Mouse (Mus musculus): Measurements from ENCODE around the gene Supt5. TPM values are rescaled to one million over a fixed set of nuclear protein-coding genes. Genes with fewer than 3 reads are reported as not detected.

The Supt5 gene
- polyA plus RNA-seq, 1 experiment = 109 TPM

DNA sequence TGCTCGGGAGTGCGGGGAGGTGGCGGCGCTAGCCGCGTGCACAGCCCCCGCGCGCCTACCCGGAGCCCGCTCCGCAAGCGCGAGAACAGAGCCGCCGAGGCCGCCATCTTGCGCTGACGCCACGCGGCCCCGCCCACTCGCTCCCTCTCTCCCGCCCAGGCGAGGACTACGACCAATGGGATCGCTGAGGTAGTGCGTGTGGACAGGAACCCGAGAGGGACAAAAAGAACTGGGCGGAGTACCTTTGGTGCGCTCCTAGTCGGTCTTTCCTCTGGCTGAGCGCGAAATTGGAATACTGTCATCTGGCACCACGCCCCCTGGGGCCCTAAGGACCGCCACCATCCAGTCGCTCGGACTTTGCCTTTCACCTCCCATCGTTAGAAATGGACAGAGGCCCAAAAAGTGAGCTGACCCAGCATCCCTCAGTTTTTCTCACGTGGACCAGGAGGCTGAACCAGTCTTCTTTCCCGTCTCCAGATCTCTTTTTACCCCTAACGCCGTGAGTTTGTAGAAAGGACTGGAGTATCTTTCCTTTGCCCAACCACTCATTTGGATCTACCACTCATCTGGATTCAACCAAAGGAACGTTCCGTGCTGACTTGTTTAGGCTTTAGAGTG is 26.5 kb downstream of the Supt5 start, which contains the start of gene Timm50:
Gene Timm50, minus strand, starts transcription at position 147 of the 618 bp plus-strand sequence.
- peaks cover 4% of the 10 kb centered on the region; the same call in 1 of the 2 replicates for H3K4me1 ChIP-seq (ENCODE audit: control insufficient read depth, insufficient read depth, low read length)
- peak; percentile 59; the same call in 1 of the 2 replicates for TF ChIP-seq POLR2A (IDR thresholded peaks at IDR 0.05; ENCODE audit: borderline replicate concordance, extremely low read depth, low read depth, low read length)
- TF ChIP-seq CTCF (IDR thresholded peaks at IDR 0.05; ENCODE audit: insufficient read depth, low read length) = no peak
- peak within 1 kb of the TSS; percentile 71 for H3K4me3 ChIP-seq (replicated peaks; ENCODE audit: extremely low read depth, low read depth, low read length)
- under 1% methylated on average over 45 of the region's 45 CpGs for WGBS
- DNase-seq = peak; percentile 97

DNA sequence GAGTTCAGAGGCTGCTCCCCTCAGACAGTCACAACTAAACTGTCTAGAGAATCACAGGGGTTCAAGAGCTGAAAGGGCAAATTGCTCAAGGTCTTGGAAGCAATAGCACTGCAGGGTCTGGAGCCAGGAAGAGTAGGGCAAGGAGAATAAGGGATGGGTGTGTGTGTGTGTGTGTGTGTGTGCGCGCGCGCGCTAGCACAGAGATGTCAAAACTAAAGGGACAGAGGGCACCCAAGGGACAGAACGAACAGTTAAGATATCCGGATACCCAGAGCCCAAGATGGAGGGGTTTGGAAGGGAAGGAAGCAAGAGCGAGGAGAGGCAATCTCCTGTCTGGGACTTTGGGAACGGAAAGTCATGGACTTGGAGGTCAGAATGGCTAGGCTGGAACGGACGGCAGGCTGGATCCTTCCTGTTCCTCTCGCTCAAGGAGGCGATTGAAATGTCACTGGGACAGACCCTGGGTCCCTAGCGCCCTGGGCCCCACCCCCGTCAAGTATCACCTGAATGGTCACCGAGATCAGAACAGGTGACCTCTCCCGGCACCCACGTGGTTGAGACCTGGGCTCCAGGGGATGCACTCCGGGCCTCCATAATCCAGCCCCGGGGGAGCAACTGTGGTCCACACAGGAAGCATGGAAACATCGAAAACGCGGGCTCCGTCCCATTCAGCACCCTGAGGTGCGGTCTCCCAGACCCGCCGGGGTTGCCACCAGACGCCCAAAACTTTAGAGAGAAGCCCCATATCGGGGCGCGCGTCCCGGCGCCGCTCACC is 27.2 kb downstream of the Supt5 start:
- peak overlapping the region; percentile 71 for H3K4me3 ChIP-seq (replicated peaks; ENCODE audit: extremely low read depth, low read depth, low read length)
- 4% methylated on average over 35 of the region's 35 CpGs for WGBS
- TF ChIP-seq POLR2A (IDR thresholded peaks at IDR 0.05; ENCODE audit: borderline replicate concordance, extremely low read depth, low read depth, low read length) = no peak
- no peak for TF ChIP-seq CTCF (IDR thresholded peaks at IDR 0.05; ENCODE audit: insufficient read depth, low read length)
- peaks cover 4% of the 10 kb centered on the region; the same call in 1 of the 2 replicates for H3K4me1 ChIP-seq (ENCODE audit: control insufficient read depth, insufficient read depth, low read length)
- no peak for DNase-seq

DNA sequence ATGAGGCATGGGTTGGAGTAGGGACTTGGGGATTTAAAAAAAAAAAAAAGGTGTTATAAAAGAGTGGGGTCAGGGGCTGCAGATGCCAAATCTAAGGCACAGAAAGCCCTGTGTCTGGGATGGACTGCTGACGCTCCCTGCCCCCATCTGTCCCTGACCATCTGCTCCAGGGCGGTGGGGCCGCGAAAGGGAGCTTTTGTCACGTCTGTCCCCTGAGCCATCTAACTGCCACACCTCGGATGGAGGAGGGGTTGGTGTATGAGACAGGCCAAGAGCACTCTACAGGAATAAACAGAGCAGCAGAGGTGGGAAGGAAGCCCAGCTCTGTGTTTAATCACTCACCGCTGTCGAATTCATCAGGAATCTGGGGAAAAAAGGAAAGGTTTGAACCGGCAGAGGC is 28.8 kb downstream of the Supt5 start:
- WGBS = 64% methylated on average over 9 of the region's 9 CpGs
- peaks cover 4% of the 10 kb centered on the region; the same call in 1 of the 2 replicates for H3K4me1 ChIP-seq (ENCODE audit: control insufficient read depth, insufficient read depth, low read length)
- no peak overlapping the region for H3K4me3 ChIP-seq (replicated peaks; ENCODE audit: extremely low read depth, low read depth, low read length)
- TF ChIP-seq POLR2A (IDR thresholded peaks at IDR 0.05; ENCODE audit: borderline replicate concordance, extremely low read depth, low read depth, low read length) = no peak
- no peak for TF ChIP-seq CTCF (IDR thresholded peaks at IDR 0.05; ENCODE audit: insufficient read depth, low read length)
- DNase-seq = no peak

DNA sequence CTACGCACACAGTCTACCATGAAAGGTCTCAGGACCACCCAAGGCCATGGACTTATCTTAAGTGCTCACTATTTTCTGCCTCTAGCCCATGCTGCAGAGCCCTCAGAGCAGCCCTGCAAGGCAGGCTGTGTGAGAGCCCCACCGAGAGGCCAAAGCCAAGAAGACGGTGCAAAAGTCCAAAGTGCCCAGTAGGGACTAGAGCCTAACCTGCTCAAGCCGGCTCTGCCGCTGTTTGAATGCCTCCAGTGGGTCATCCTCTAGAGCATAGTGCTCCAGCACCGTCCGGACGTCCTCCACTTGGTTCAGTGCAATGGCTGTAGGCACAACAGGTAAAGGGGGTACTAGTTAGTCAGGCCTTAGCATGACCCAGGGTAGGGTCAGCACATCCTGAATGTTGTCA is 32.3 kb downstream of the Supt5 start:
- Histone ChIP-seq H3K4me1 (ENCODE audit: control insufficient read depth, insufficient read depth, low read length) (peaks cover 3% of the 10 kb centered on the region; the same call in 1 of the 2 replicates), H3K4me3 (replicated peaks; ENCODE audit: extremely low read depth, low read depth, low read length) (no peak overlapping the region)
- no peak for DNase-seq
- no peak for TF ChIP-seq POLR2A (IDR thresholded peaks at IDR 0.05; ENCODE audit: borderline replicate concordance, extremely low read depth, low read depth, low read length)
- TF ChIP-seq CTCF (IDR thresholded peaks at IDR 0.05; ENCODE audit: insufficient read depth, low read length) = no peak
- WGBS = 93% methylated on average over 8 of the region's 8 CpGs

DNA sequence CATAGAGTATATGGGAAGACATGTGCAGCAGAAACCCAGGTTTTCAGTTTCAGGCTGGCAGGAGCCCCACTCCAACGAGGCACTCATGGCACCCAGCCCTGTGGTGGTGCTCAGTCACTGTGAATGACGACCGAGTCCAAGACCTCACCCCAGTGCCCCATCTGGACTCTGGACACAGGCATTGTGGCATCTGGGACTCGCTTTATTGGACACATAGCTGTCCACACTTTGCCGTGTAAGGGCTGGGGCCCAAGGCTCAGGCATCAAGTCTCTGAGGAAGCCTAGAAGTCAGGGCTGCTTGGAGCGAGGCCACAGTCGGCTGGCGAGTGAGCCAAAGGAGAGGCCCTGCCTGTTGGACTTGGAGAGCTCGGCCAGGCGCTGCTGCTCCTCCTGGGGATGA is 32.9 kb downstream of the Supt5 start:
- no peak for TF ChIP-seq POLR2A (IDR thresholded peaks at IDR 0.05; ENCODE audit: borderline replicate concordance, extremely low read depth, low read depth, low read length)
- TF ChIP-seq CTCF (IDR thresholded peaks at IDR 0.05; ENCODE audit: insufficient read depth, low read length) = no peak
- DNase-seq = no peak
- WGBS = 90% methylated on average over 10 of the region's 10 CpGs
- H3K4me3 ChIP-seq (replicated peaks; ENCODE audit: extremely low read depth, low read depth, low read length) = no peak overlapping the region
- no peaks in the 10 kb centered on the region for H3K4me1 ChIP-seq (ENCODE audit: control insufficient read depth, insufficient read depth, low read length)

DNA sequence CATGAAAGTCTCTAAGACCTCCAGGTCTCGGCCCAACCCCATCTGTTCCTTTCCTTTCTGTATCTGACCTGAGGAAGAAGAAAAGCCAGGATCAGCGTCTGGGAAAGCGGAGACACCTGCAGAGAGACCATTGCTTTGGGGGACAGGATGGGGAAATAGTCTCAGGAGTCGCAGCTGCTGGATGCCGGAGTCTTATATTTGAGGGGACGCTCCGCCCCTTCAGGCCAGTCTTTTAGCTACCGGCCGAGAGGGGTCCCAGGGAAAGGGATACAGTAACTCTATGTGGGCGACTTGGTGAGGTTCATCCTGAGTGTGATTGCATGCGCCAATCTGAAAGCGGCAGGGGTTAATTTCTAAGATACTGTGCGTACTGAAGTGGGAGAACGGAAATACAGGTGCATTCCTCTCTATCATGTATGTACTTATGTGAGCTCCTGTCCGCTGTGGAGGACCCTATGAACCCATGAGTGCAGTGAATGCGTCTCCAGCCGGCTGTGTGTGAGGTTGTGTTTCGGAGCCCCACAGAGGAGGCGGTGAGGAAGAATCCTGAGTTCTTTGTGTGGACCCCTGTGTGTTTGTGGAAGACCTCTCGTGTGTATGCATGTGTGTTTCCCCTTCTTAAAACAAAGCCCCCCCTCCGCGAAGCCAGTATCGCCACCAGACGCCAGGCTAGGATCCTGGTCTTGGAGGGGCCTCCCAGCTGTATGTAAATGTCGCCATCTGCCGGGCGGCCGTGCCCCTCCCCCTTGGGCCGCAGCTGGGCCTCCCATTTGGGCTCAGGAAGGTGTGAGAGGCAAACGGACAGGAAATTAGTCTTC is 36.7 kb downstream of the Supt5 start, which contains the start of gene Dll3:
Gene Dll3, minus strand, starts transcription at position 623 of the 818 bp plus-strand sequence.
- H3K4me1 ChIP-seq (ENCODE audit: control insufficient read depth, insufficient read depth, low read length) = no peaks in the 10 kb centered on the region
- TF ChIP-seq POLR2A (IDR thresholded peaks at IDR 0.05; ENCODE audit: borderline replicate concordance, extremely low read depth, low read depth, low read length) = no peak
- TF ChIP-seq CTCF (IDR thresholded peaks at IDR 0.05; ENCODE audit: insufficient read depth, low read length) = no peak
- WGBS = 4% methylated on average over 30 of the region's 30 CpGs
- DNase-seq = peak; percentile 35
- H3K4me3 ChIP-seq (replicated peaks; ENCODE audit: extremely low read depth, low read depth, low read length) = no peak within 1 kb of the TSS

DNA sequence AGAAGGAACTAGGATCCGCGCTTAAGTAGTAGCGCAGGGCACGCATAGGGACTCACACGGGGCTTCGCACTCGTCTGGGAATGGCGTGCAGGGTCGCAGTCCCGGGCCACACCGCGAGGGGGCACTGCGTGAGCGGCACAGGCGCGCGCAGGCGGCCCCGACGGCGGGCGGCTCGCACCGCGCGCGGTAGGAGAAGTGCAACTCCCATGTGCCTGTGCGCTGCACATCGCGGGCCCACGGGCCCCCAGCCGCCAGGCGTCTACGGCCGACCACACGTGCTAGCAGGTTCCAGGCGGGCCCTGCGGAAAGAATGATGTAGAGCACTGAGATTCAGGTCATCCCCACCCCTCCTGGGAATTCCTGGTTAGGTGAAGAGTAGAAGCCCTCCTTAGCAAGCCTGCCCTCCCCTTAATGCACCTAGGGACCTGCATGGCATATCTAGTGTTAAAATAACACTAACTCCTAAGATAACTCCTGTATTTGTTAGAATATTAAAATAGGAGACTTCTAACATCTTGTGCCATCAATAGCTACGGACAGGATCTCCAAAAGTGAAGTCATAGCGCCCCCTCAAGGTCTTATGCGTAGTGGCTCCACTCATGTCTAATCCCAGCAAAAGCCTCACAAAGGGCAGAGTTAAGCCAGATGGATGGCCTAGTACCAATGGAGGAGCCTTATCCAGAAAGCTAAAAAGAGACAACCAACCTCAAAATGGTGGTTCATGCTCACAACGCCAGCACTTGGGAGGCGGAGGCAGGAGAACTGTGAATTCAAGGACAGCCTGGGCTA is 39.5 kb downstream of the Supt5 start:
- WGBS = 32% methylated on average over 43 of the region's 43 CpGs
- no peak for DNase-seq
- peak; percentile 16; the same call in 1 of the 2 replicates for TF ChIP-seq CTCF (IDR thresholded peaks at IDR 0.05; ENCODE audit: insufficient read depth, low read length)
- TF ChIP-seq POLR2A (IDR thresholded peaks at IDR 0.05; ENCODE audit: borderline replicate concordance, extremely low read depth, low read depth, low read length) = no peak
- Histone ChIP-seq H3K4me1 (ENCODE audit: control insufficient read depth, insufficient read depth, low read length) (no peaks in the 10 kb centered on the region), H3K4me3 (replicated peaks; ENCODE audit: extremely low read depth, low read depth, low read length) (no peak overlapping the region)

DNA sequence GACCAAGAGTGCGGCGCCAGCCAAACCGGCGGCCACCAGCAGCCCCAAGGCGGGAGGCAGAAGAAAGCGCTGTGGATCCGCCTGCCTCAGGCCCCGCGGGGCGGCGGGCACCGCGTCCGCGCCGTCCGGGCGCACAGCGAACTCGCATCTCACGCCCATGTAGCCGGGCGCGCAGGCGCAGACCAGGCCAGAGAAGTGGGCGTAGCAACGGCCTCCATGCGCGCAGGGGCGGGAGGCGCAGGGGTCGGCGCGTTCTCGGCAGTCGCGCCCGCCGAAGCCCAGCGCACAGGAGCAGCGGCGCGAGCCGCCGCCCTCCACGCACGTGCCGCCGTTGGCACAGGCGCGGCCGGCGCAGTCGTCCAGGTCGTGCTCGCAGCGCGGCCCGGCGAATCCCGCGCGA is 44.1 kb downstream of the Supt5 start:
- DNase-seq = no peak
- Histone ChIP-seq H3K4me3 (replicated peaks; ENCODE audit: extremely low read depth, low read depth, low read length) (no peak overlapping the region), H3K4me1 (ENCODE audit: control insufficient read depth, insufficient read depth, low read length) (no peaks in the 10 kb centered on the region)
- TF ChIP-seq POLR2A (IDR thresholded peaks at IDR 0.05; ENCODE audit: borderline replicate concordance, extremely low read depth, low read depth, low read length) (no peak), CTCF (IDR thresholded peaks at IDR 0.05; ENCODE audit: insufficient read depth, low read length) (no peak)
- WGBS = 9% methylated on average over 63 of the region's 63 CpGs

Measured in lung, adult 2 months (tissue).